Mouse (Mus musculus): ENCODE results near the gene Mrps2. TPM values are rescaled to one million over a fixed set of nuclear protein-coding genes. Genes with fewer than 3 reads are reported as not detected.
"Not testable (repeated sequence)": the region's sequence is repeated elsewhere in the genome, so short reads cannot be mapped to it uniquely, and the experiment has no call there.

Mrps2 gene
- total RNA-seq, 1 experiment from 2014 or later = 33.2 TPM

DNA sequence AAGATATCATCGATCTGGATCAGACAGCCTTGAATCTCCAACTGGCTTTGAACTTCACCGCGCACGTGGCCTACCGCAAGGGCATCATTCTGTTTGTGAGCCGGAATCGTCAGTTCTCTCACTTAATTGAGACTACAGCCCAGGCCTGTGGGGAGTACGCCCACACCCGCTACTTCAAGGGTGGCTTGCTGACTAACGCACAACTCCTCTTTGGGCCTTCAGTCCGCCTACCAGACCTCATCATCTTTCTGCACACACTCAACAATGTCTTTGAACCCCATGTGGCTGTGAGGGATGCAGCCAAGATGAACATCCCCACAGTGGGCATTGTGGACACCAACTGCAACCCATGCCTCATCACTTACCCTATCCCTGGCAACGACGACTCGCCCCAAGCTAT lies 1.6 kb downstream of the Mrps2 start:
- ATAC-seq (replicated peaks; ENCODE audit: low read depth, poor library complexity, severe bottlenecking) = no peak

GRCm38 (mm10) chr2:28470591-28470990 lies 2.7 kb downstream of the Mrps2 start:
- ATAC-seq (replicated peaks; ENCODE audit: low read depth, poor library complexity, severe bottlenecking) = no peak

- ATAC-seq (replicated peaks; ENCODE audit: low read depth, poor library complexity, severe bottlenecking) = not testable (repeated sequence)
Measured at GRCm38 (mm10) chr2:28472011-28472410, 4.1 kb downstream of the Mrps2 start.

- ATAC-seq (replicated peaks; ENCODE audit: low read depth, poor library complexity, severe bottlenecking) = not testable (repeated sequence)
Measured at GRCm38 (mm10) chr2:28477993-28478392, 10.1 kb downstream of the Mrps2 start.

DNA sequence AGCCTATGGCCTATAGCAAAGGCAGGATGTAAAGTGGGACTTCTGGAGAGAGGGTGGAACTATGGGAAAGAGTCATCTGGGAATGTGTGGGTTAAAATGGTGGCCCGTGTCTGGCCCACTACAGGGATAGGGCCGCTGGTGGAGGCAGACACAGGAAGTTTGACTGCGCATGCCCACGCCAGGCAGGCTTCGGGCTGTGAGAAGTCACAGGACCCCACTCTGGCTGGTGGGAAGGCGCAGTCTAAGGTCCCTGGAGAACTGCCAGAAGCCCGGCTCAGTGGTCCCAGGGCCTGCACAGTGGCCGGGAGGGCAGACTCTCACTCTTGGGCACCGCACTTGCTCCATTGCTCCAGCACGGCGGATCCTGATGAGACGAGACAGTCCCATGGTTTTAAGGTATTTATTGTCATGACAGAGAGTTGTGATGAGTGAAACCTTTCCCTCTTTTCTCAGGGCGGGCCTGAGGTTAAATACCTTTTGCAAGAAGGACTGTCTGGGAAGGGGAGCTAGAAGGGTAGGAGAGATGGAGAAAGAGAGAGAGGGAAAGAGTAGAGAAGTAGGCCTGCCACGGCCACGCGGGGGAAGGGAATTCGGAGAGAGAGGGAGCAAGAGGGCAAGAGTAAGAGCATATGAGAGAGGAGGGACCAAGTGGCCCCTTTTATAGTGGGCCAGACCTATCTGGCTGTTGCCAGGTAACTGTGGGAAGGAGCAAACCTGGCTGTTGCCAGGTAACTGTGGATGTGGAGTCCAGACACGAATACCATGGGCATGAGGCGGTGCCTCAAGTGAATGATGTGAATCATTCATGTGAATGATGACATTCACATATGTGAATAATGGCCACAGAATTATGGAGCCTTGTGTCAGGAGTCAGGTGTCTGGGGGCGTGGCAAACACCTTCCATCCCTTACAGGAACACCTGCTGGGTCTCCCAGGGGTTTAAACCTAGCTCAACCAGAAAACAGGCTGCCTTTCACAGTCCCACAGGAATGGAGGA lies 11.6 kb downstream of the Mrps2 start:
- ATAC-seq (replicated peaks; ENCODE audit: low read depth, poor library complexity, severe bottlenecking) = no peak

DNA sequence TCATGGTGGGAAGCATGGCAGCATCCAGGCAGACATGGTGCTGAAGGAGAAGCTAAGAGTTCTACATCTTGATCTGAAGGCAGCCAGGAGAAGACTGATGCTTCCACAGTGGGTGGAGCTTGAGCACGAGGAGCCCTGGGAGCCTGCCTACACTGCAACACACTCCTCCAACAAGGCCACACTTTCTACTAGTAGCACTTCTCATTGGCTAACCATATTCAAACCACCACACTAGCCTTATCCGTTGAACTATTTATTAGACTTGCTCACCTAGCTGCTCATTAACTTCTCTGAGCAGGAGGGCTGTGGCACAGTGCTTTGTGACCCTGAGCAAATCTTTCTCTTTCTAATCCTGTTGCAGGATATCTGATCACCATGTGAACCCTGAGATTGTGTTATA lies 16.0 kb downstream of the Mrps2 start:
- ATAC-seq (replicated peaks; ENCODE audit: low read depth, poor library complexity, severe bottlenecking) = no peak

GRCm38 (mm10) chr2:28494521-28494920 lies 26.7 kb downstream of the Mrps2 start:
- ATAC-seq (replicated peaks; ENCODE audit: low read depth, poor library complexity, severe bottlenecking) = no peak

GRCm38 (mm10) chr2:28495207-28495756 lies 27.4 kb downstream of the Mrps2 start:
- peak; percentile 83 for ATAC-seq (replicated peaks; ENCODE audit: low read depth, poor library complexity, severe bottlenecking)

- no peak for ATAC-seq (replicated peaks; ENCODE audit: low read depth, poor library complexity, severe bottlenecking)
Measured at GRCm38 (mm10) chr2:28495801-28496595, 28.1 kb downstream of the Mrps2 start.

DNA sequence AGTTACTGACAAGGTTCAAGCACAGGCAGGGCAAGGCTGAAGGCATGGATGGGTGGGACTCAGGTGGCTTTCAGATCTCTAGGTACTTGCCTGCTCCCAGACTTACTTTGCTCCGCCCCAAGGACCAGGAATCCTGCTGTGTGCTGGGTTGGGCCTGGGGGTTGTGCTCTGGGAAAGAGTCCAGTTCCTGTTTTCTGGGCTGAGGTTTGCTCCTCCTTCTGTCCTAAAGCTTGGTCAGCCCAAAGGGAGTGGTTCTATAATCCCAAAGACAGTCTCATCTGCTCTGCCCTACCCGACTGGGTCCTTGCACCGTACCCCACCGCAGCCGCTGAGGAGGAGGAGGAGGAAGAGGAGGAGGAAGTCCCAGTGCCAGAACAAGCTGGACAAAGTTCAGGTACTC lies 28.8 kb downstream of the Mrps2 start, which contains the start of gene Gbgt1:
Gbgt1 (plus strand) TSS at position 221 of the 400 bp plus-strand sequence.
- no peak for ATAC-seq (replicated peaks; ENCODE audit: low read depth, poor library complexity, severe bottlenecking)

- ATAC-seq (replicated peaks; ENCODE audit: low read depth, poor library complexity, severe bottlenecking) = no peak
Measured at GRCm38 (mm10) chr2:28497561-28497960, 29.7 kb downstream of the Mrps2 start.

DNA sequence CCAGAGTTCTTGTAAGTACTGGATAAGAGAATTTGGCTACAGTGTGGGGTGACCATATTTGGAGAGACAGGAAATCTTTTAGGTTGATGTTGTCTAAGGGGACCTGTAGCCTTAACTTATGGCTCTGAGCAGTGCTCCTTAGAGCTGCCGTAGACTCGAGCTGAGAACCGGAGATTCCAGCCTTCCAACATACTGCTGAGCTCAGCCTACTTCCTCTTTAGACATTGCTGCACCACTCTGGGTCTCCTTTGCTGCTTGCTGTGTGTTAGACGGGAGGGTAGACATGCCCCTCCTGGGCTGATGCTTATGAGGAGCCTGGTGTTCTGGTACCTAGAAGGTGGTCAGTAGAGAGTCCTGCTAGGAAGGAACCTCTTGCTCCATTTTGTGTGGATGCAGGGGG lies 30.6 kb downstream of the Mrps2 start:
- ATAC-seq (replicated peaks; ENCODE audit: low read depth, poor library complexity, severe bottlenecking) = peak; percentile 33; the same call in 1 of the 2 replicates

GRCm38 (mm10) chr2:28502987-28503386 lies 35.1 kb downstream of the Mrps2 start:
- no peak for ATAC-seq (replicated peaks; ENCODE audit: low read depth, poor library complexity, severe bottlenecking)

DNA sequence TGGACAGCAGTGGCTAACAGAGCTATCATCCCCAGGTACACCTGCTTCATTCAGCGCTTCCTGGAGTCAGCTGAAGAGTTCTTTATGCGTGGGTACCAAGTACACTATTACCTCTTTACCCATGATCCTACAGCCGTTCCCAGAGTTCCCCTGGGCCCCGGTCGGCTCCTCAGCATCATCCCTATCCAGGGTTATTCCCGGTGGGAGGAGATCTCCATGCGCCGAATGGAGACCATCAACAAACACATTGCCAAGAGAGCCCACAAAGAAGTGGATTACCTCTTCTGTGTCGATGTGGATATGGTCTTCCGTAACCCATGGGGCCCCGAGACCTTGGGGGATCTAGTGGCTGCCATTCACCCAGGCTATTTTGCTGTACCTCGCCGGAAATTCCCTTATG lies 36.8 kb downstream of the Mrps2 start:
- ATAC-seq (replicated peaks; ENCODE audit: low read depth, poor library complexity, severe bottlenecking) = no peak

GRCm38 (mm10) chr2:28505795-28506194 lies 37.9 kb downstream of the Mrps2 start, which contains the start of gene Gm10134:
Gm10134 (plus strand) TSS chr2:28506095.
- ATAC-seq (replicated peaks; ENCODE audit: low read depth, poor library complexity, severe bottlenecking) = no peak

DNA sequence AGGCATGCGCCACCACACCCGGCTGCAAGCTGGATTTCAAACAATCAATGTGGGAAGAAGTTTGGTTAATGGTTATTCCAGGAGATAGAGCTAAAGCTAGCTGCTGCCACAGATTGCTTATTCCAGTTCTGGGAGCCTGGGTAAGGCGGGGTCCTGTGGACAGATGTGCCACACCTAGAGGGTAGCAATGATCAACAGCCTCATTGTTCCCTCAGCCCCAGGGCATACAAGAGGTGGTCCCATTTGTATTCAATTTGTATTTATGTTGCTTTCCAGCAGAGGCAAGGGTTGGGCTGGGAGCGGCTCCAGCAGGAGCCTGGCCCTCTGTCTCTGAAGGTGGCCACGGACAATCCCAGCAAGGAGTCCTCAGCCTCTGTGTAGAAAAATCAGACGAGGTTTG lies 38.4 kb downstream of the Mrps2 start:
- no peak for ATAC-seq (replicated peaks; ENCODE audit: low read depth, poor library complexity, severe bottlenecking)

- ATAC-seq (replicated peaks; ENCODE audit: low read depth, poor library complexity, severe bottlenecking) = not testable (repeated sequence)
Measured at GRCm38 (mm10) chr2:28511600-28511999, 43.7 kb downstream of the Mrps2 start.

GRCm38 (mm10) chr2:28512798-28513401 lies 45.0 kb downstream of the Mrps2 start, which contains the start of gene Ralgds:
Ralgds (plus strand) TSS chr2:28513125.
- no peak for ATAC-seq (replicated peaks; ENCODE audit: low read depth, poor library complexity, severe bottlenecking)

DNA sequence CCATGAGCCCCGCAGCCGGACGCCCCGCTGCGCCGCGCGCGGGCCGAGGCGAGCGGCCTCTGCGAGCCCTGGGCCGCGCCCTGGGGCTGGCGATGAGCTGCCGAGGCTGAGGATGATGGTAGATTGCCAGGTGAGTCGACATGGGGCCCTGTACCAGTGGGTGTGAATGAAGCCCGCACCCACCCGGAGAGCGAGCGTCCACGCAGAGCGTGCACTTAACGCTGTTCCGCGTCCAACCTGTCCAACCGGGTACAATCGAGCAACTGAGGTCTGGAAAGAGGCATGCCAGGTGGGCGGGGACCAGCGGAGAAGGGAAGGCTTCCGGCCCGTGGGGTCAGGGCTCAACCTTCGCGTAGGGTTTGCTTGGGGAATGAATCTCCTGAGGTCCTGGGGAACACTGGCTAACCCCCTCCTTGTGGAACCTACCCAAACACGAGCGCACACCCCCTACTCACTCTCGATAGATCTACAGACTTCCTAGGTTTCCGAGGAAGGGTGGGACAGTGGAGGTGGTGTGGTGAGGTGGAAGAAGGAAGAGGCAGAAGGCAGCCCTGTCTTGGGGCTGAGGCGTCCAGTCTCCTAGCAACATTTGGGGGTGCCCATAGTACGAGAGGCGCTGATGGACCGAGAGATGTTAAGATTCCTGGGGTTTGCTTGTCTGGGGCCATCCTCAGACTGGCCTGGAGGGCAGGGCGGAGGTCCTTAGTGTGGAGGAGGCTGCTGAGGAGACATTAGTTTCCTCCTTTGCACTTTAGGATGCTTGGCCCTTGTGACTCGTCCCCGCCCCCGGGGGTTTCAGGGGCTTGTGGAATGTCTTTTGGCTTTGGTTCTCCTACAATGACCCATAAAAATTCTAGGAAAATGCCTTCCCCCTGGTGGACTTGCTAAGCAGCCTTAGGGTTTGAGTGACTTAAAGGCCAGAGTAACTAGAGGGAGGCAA lies 45.8 kb downstream of the Mrps2 start:
- ATAC-seq (replicated peaks; ENCODE audit: low read depth, poor library complexity, severe bottlenecking) = 0 out of 2 replicates have a peak, but pooled peaks have one; percentile 17

All from common myeloid progenitor, adult 5-6 weeks (primary cell).